Mouse (Mus musculus) frontal cortex, postnatal 10 days (tissue): ENCODE results near the gene Tmem44.

Experiments
- DNase-seq, 2 experiments: peaks; one replicate each; pipeline ENCODE4 v3.0.0; 2022; ENCODE audit warnings: low spot score in 2 of 2, mixed read lengths in 1 of 2

Gene Tmem44

GRCm38 (mm10) chr16:30552621-30553338 lies 2.1 kb upstream of the Tmem44 start:
- peak; percentile 81 to 82 for DNase-seq

GRCm38 (mm10) chr16:30549966-30550747 lies 485 bp downstream of the Tmem44 start:
- DNase-seq = peak; percentile 66 to 83

- DNase-seq = no peak
Measured at GRCm38 (mm10) chr16:30549516-30549915, 1.1 kb downstream of the Tmem44 start.

- DNase-seq = no peak
Measured at GRCm38 (mm10) chr16:30548291-30548690, 2.4 kb downstream of the Tmem44 start.

GRCm38 (mm10) chr16:30544693-30545092 lies 5.9 kb downstream of the Tmem44 start:
- DNase-seq = no peak

- no peak for DNase-seq
Measured at GRCm38 (mm10) chr16:30543386-30543785, 7.3 kb downstream of the Tmem44 start.

- no peak for DNase-seq
Measured at GRCm38 (mm10) chr16:30542826-30543225, 7.8 kb downstream of the Tmem44 start.

- no peak for DNase-seq
Measured at GRCm38 (mm10) chr16:30540107-30541001, 10.3 kb downstream of the Tmem44 start.

GRCm38 (mm10) chr16:30539433-30539832 lies 11.2 kb downstream of the Tmem44 start:
- DNase-seq = no peak

- DNase-seq = no peak
Measured at GRCm38 (mm10) chr16:30535075-30535474, 15.6 kb downstream of the Tmem44 start.

GRCm38 (mm10) chr16:30533592-30533991 lies 17.1 kb downstream of the Tmem44 start:
- DNase-seq = no peak

- DNase-seq = no peak
Measured at GRCm38 (mm10) chr16:30532929-30533328, 17.7 kb downstream of the Tmem44 start.

GRCm38 (mm10) chr16:30531761-30532406 lies 18.8 kb downstream of the Tmem44 start:
- DNase-seq = peak in 1 of 2 experiments; percentile 54

- DNase-seq = no peak
Measured at GRCm38 (mm10) chr16:30530815-30531214, 19.8 kb downstream of the Tmem44 start.

- DNase-seq = no peak
Measured at GRCm38 (mm10) chr16:30528386-30528785, 22.3 kb downstream of the Tmem44 start.

GRCm38 (mm10) chr16:30527889-30528288 lies 22.8 kb downstream of the Tmem44 start:
- DNase-seq = no peak

- no peak for DNase-seq
Measured at GRCm38 (mm10) chr16:30525756-30526155, 24.9 kb downstream of the Tmem44 start.

GRCm38 (mm10) chr16:30524481-30524880 lies 26.2 kb downstream of the Tmem44 start:
- DNase-seq = no peak

GRCm38 (mm10) chr16:30522253-30522940 lies 28.2 kb downstream of the Tmem44 start:
- DNase-seq = no peak

- DNase-seq = no peak
Measured at GRCm38 (mm10) chr16:30521147-30521546, 29.5 kb downstream of the Tmem44 start.

GRCm38 (mm10) chr16:30520361-30520823 lies 30.2 kb downstream of the Tmem44 start:
- DNase-seq = peak in 1 of 2 experiments; percentile 66
